Mouse (Mus musculus) urinary bladder, postnatal 36 days (tissue): Measurements from ENCODE around the gene Mia.

ENCODE experiments used
- DNase-seq, 2 experiments: peaks; one replicate each; pipeline ENCODE4 v3.0.0; 2022; ENCODE audit warnings: low spot score in 2 of 2, mixed read lengths in 1 of 2

The Mia gene

DNA sequence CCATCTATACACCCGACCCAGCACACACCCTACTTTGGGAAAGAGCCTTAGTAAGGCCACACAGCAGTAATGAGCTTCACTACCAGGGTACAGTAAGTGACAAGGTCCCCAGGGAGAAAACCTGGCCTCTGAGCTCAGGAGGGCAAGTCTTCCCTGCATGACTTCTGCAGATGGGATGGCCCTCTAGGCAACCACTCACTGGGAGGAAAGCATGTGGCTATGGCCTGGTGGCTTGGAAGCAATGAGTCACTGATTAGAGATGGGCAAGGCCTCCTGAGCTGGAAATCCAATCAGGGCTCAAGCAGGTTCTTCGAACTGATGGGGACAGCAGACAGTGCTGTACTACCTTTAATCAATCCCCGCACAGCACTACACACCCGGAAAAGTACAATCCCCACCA lies 19.2 kb downstream of the Mia start:
- DNase-seq = no peak

GRCm38 (mm10) chr7:27160921-27161320 lies 20.0 kb downstream of the Mia start:
- DNase-seq = no peak

DNA sequence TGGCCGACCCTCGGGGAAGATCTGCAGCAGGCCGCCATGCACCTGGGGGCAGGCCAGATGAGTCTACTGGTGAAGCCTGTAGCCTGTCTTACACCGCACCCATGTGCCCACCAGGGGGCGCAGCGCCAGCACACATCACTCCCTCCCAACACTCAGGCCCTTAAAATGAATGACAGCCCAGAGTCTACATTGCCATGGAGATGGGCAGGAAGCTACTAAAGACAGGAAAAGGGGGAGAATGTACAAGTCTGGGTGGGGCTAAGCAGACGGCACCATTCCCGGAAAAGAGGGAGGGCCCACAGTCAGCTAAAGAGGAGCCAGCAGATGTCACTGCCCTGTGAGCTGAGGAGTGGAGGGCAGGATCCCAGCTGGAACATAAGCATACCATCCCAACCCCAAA lies 21.1 kb downstream of the Mia start:
- DNase-seq = peak; percentile 74 to 84

DNA sequence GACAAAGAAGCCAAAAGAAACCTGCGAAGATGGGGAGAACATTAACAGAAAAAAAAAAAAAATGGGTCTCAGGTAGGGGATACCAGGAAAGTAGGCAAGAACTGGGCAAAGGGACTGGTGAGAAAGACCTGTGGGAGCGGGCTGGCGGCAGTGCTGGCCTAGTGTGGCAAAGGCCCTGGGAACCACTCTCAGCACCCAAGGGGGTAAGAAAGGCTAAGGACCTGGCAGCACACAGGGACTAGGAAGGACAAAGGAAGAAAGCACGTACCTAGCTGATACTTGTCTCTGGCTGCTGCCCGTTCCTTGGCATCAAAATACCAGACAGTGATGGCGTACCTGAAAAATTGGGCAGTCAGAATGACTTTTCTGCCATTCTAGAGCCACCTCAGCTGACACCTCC lies 21.7 kb downstream of the Mia start:
- DNase-seq = no peak

GRCm38 (mm10) chr7:27158171-27158570 lies 22.8 kb downstream of the Mia start:
- DNase-seq = no peak

- DNase-seq = no peak
Observed at GRCm38 (mm10) chr7:27156005-27156404, 25.0 kb downstream of the Mia start.

DNA sequence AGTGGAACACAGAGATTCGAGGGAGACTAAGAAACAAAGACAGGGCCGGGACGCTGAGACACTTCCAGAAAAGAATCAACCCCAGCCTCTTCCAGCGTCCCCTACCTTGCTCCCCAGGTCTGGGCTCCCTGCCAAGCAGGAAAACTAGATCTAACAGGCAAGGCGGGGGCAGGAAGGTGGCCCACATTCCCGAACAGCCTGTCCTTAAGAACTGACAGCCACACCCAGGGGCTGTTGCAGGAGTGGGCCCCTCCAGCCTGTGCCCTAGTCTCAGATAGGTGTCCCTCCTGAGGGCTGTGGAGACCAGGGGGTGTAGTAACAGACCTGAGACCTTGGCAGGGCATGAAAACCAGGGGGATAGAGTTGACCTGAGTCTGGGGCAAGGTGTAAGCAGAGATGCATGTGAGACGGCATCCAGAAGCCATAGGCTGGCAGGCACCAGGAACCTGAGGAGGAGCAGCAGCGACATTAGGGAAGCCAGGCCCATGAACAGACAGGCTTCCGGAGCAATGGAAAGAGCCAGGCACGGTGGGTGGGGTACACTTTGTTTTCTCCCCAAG lies 27.7 kb downstream of the Mia start, which contains the start of gene Cyp2t4:
Gene Cyp2t4, plus strand, starts transcription at position 510 of the 560 bp plus-strand sequence.
- peak in 1 of 2 experiments; percentile 43 for DNase-seq

GRCm38 (mm10) chr7:27136410-27136996 lies 44.5 kb downstream of the Mia start:
- no peak for DNase-seq

GRCm38 (mm10) chr7:27133757-27134156 lies 47.2 kb downstream of the Mia start:
- no peak for DNase-seq

- no peak for DNase-seq
Observed at GRCm38 (mm10) chr7:27133156-27133555, 47.8 kb downstream of the Mia start.

DNA sequence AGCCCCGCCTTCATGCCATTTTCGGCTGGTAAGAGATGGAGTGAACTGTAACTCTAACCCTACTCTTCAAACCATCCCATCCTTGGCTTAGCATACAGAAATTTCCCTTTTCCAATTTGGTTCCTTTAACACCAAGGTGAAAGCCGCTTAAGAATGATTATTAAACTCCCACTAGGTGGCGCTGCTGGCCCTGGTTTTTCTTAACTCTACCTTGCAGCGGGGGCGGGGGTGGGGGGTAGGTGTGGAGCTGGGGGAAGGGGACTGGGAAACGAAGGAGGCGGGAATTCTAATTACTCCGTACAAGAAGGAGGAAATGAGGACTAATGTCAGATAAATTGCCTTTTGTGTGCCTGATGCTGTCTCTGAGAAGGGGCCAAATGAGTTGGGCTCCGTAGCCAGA lies 48.4 kb downstream of the Mia start:
- DNase-seq = peak in 1 of 2 experiments; percentile 53

GRCm38 (mm10) chr7:27131387-27131786 lies 49.6 kb downstream of the Mia start:
- no peak for DNase-seq

DNA sequence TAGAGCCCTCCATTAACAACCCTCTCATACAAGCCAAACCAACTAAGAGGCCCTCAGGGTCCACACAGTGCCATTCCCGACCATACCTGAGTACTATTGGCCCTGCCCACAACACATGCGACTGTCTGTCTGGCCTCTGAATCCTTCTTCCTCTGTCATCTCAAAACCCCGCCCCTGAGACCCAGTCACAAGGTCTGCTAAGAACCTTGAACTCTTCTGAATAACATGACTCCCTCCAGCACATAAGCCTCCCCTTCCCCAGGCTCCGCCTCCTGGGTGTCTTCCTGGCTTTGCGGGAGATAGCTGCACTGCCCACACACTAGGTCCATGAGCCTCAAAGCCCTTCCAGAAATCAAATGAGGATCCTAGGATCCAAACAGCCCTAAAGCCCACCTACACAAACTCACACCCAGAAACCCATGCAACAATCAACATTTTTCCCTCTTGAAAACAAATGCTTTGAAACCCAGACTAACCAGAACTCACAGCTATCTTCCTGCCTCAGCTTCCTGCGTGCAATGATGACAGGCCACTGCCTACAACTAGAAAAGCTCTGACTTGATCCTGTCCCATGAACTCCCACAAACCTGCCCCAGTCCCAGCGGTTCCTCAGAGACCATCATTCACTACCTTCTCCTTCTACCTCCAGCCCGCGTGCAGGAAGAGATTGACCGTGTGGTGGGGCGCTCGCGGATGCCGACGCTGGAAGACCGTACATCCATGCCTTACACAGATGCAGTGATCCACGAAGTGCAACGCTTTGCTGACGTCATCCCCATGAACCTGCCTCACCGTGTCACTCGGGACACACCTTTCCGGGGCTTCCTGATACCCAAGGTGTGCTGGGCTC lies 50.2 kb downstream of the Mia start:
- no peak for DNase-seq

GRCm38 (mm10) chr7:27129811-27130210 lies 51.1 kb downstream of the Mia start:
- DNase-seq = no peak
